Mouse (Mus musculus) CH12F3 (cell line): ENCODE measurements around the gene Podnl1.

Source experiments
- in situ Hi-C: fragments of 300-500 bp; cut with MboI; formaldehyde crosslinking; loops from 2 replicates; pipeline ENCODE4 v1.14.3; 2020; ENCODE audit warnings: low sequenced_read_pairs

Gene Podnl1

DNA sequence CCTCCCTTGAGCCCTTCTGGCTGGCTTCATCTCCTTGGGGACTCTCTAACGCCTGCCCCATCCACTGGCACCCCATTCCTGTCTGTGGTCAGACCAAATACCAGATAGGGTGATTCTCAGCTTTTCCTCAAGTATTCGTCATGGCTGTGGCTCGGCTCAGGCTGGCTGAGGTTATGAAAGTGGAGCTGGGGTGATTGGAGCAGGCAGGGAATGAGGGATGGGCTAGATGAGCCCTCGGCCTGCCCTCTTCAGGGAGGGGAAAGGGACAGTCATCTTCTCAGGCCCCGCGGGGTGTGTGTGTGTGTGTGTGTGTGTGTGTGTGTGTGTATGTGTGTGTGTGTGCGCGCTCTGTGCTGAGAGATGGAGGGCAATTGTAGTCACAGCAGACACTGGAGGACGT lies at the start of gene Podnl1:
TSS of gene Podnl1 (plus strand) at position 334 of the 400 bp plus-strand sequence.
- in situ Hi-C loops: no loop called here

DNA sequence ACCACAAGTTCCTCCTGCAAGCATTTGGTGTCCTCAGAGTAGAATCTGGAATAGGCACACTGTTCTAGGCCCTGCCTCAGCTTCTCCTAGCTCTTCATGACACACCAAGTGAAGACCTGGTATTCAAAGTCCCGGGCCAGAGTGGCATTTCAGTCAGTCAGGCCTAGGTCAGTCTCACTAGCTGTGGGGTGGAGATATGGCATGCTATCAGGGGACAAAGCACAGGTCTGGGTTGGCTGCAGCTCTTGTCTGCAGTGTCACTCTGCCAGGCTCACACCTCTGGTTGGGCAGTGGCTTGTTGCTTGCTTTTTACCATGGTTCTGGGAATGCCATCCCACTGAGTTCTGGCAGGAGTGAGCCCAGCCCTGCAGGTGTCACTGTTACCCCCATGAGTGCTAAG lies 49.4 kb upstream of the Podnl1 start:
- in situ Hi-C loops: no loop called here

DNA sequence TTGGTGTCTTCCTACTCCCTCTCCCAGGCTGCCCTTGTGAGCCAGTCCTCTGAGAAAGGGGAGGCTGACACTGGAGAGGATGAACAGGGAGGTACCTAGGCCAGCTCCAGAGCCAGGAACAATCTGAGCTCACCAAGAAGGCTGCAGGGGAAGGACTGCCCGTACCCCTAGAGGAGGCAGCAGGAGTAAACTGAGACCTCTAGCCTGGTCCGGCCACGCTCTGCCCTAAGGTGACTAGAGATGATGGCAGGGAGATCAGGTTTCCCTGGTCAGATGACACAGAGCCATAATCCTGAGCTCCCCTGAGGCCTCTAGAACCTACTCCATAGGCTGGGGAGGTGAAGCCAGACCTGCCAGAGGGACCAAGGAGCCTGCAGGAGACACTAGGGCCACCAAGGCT lies 48.9 kb upstream of the Podnl1 start:
- in situ Hi-C loops: no loop called here

DNA sequence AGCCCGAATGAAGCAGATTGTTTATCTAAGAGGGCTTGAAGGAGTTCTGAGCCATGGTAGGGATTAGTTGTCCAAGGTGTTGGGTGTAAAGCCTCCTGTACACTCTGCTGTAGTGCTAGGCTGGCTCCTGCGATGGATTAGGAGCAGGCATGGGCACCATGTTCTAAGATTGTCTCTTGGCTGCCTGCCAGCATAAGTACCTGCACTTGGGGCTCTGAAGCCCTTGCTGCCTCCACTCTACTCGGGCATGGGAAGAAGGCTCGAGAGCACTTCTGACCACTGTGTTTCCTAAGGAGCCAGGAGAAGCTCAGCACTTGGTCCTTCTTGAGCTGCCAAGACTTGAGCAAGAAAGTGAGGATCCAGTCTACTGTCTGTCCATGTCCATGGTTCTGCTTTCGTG lies 46.6 kb upstream of the Podnl1 start:
- in situ Hi-C loops: no loop called here

DNA sequence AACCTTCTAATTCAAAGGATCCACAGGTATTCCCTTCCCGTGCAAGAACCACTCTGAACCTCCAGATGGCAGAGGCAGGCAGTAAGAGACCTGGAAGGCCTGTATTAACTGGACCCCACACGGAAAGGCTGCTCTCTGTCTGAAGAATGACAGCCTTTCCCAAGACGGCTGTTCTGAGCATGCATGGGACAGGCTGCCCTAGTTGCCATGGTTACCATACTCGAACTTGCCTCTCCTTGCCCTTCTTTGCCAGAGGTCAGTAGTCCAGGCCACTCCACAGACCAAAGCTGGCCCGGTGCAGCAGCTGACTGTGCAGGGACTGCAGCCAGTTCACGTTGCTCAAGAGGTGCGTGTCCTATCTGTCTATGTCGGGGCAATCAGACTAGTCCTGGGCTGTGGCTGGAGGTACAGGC lies 42.0 kb upstream of the Podnl1 start:
- in situ Hi-C loops: no loop called here

DNA sequence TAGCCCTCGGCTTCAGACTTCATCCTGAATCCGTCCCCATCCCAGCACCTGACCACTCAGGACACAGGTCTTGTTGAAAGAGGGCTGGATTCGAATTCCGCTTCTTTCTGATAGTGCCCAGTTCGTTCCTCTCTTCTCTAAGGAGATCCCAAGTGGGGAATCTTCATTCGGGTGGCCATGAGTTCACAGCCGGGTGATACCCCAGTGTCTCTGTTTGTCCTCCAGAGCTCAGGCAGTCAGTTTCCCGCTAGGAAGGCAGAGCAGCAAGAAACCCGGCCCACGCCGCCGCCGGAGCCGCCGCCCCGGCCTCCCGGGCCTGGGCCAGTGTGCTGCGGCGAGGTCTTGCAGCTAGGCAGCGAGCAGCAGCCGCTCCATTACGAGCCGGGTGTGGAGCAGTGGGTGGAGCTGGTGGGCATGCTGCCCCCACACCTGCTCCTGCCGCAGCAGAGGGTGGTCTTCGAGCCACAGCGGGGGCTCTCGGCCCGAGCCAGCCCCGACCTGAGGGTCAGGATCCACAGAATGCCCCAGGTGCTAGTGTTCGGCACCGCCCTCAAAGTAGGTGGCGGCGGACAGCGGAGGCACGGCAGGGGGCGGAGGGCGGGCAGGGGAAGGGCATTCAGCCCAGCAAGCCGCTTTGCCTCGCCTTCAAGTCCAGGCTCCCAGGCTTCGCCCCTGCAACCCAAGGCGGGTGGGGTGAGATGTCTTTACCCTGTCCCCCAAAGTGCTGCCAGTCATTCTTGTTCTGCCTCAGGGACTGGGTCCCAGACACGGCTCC lies 41.3 kb upstream of the Podnl1 start:
- in situ Hi-C loops: no loop called here

DNA sequence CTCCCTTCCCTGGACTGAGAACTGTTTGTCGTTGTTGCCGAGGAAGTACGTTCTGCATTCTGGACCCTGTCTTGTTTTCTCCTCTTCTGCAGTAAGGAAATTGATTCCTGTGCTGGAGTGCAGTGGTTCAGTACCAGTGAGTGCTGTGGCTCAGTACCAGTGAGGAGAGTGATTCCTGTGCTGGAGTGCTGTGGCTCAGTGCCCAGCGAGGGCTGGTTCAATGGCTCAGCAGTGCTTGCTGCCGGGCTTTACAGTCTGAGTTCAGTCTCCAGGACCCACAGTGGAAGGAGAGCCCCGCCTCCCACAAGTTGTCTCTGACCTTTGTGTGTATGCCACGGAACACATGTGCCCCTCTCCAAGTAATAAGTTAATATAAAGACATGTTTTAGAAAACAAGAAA lies 38.6 kb upstream of the Podnl1 start:
- in situ Hi-C loops: no loop called here

DNA sequence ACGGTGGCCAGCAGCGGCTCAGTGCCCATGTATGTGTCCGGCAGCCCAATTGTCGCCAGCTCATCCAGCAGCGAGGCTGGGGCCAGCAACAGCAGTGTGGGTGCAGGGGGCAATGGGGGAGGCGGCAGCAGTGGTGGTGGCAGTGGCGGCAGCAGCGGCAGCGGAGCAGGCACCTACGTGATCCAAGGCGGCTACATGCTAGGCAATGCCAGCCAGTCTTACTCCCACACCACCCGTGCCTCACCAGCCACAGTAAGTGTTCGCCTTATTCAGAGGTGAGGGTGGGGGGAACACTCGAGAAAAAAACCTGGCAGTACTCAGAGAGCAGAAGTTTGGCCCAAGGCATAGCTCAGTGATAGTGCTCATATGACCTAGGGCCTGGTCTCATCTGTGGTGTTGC lies 38.0 kb upstream of the Podnl1 start:
- in situ Hi-C loops: no loop called here

DNA sequence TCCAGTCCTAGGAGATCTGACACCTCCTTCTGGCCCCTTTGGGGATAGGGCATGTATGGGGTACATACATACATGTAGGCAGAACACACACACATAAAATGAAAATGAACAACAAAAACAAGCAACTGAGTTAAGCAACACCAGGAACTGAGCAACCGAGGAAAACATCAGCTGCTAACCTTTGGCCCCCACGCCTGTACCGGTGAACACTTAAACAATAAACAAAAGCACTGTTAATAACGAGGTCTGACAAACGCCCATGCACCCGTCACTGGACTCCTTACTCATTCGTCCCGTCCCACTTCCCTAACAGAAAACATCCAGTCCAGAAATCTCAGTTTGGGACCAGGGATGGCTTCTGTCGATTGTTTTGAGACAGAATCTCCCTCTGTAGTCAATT lies 36.5 kb upstream of the Podnl1 start:
- in situ Hi-C loops: no loop called here

DNA sequence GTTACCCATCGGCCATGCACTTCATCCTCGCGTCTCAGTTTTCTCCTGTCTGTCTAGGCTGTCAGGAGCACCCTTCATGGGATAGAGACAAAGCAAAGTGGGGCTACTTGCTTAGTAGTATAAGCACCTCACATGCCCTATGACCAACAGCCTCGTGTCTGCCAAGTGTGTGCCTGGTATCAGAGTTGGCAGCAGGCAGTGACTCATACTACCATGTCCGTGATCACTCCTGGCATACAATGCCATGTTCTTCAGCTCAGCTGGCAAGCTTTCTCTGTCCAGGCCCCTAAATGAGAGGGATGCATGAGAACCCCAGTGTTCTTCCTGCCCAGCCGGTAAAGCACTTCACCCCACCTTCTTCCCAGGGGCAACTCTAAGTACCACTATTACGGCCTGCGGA lies 35.2 kb upstream of the Podnl1 start:
- in situ Hi-C loops: no loop called here

DNA sequence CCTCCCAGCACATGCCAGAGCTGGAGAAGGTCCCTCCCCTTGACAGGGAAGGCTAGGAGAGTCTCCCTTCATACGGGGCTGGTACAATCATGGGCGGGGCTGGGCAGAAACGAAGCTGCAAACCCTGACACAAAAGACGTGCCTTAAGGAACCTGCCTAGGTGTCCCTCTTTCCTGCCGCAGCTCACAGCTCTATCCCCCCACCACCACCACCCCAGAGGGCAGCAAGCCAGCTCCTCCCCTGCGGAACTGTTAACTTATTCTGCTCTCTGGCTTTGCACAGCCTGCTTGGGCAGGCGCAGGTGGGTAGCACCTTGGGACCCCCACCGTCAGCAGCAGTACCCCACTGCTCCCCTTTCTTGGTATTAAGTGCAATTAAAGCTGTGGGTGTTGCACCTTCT lies 29.7 kb upstream of the Podnl1 start:
- in situ Hi-C loops: no loop called here

DNA sequence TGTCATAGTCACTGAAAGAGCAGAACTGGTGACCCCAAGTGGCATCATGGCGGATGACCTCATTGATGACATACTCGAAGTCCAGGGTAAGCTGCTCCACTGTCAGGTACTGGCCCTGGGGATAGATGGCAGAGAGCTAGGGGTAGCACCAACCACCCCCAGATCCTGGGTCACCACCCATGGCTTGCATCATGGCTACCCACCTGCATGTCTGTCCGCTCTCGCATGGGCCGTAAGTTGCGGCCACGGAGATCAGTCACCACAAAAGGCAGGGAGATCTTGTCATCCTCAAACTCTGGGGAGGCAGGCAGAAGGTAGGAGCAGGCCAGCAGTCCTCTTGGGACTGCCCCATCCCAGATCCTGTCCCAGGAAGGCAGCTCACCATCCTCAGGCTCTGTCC lies 27.4 kb upstream of the Podnl1 start:
- in situ Hi-C loops: no loop called here

DNA sequence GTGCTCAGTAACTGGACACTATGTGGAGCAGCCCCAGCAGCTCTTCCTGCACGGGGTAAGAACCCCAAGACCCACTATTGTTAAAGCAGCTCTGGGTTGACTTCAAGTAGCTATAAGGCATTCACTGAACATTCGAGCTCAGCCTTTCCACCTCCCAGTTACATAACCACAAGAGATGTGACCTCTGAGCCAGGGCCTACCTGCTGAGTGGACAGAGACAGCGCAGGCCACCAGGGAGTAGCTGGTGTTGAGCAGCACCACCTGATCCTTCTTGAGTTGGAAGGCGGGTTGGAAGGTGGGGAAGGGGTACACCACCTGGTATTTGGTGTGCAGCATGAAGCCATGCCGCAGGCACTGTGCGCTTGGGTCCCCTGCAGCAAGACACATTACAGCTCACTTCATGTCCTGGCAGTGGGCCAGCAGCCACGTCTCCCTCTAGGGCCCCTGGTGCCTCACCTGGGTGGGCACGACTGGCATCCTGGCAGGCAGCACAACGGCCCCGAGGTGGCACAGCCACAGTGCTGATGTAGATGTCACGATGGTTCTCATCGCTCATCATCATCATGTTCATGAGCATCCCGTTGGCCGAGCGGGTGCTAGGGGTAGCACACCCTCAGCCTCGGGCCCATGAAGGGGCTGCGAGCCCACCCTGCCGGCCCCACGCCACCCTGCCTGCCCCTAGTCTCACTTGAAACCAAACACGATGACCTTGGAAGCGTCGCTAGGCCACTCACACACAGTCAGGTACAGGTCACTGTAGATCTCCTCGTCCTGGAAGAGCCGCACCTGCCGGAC lies 24.1 kb upstream of the Podnl1 start:
- in situ Hi-C loops: no loop called here

DNA sequence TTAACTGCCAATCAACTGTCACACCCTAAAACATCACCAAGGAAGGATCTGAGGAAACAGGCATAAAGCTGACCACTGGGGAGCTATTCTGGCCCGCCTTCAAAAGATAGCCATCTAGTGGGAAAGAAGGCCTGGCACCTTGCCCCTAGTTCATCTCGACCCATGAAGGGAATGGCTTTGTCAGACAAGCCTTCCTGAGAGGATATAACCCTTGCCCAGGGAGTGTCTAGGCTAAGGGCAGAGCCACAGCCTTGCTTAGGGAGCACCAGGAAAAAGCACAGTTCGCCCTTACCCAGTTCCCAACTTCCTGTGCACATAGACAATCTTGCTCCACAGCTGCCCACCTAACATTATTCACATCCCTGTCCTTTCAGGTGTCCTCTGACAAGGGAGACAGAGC lies 22.2 kb upstream of the Podnl1 start:
- in situ Hi-C loops: no loop called here

DNA sequence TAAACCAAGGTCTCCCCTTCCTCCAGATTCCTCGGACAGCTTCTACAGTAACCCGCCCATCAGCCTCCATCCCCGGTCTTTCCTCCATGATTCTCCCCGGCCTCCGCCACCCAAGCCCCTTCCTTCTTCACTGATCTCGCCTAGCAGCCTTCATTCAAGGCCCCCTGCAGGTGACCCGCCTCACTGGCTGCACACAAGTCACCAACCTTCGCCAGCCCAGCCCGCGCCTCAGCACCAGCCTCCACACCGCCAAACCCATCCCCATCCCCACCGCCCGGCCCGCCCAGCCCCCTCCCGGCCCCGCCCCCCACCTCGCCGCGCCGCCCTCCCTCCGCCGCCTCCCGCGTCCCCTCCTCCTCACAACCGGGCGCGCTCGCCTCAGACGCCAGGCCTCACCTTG lies 21.6 kb upstream of the Podnl1 start:
- in situ Hi-C loops: no loop called here

DNA sequence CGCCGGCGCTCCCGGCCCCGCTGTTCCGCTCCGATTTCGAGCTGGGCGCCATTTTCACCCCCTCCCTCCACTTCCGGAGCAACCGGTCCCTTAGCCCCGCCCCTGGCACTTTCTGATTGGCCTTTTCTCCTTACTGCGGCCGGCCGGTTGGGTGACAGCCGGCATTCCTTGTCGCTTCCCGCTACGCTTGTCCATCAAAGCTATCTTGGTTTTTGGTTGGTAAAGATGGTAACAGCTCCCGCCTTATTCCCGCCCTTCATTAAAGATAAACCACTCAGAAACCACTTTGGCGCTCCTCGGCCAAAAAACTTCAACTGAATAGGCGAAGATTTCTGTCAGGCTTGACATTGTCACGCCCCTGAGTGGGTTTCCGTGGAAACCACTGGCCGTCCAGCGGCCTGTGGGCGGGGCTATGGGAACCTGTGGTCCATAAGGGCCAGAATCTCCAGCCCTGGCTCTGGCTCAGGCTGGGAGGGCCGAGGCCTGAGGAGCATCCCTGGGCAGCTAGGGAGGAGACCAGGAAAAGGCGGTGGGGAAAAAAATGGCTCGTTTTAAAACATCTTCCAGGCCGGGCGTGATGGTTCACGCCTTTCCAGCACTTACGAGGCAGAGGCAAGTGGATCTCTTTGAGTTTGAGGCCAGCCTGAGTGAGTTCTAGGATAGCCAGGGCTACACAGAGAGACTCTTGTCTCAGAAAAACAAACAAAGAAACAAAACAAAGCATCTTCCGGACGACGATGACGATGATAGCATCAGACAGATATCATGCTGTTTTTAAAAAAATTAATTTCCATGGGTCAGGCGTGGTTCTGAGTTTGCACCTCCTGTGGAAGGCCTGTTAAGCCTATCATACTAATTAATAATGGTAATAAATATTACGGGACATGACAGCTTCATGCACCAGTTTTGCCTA lies 20.8 kb upstream of the Podnl1 start, which contains the start of gene Dcaf15:
TSS of gene Dcaf15 (minus strand) at position 72 of the 913 bp plus-strand sequence.
- in situ Hi-C loops: no loop called here

DNA sequence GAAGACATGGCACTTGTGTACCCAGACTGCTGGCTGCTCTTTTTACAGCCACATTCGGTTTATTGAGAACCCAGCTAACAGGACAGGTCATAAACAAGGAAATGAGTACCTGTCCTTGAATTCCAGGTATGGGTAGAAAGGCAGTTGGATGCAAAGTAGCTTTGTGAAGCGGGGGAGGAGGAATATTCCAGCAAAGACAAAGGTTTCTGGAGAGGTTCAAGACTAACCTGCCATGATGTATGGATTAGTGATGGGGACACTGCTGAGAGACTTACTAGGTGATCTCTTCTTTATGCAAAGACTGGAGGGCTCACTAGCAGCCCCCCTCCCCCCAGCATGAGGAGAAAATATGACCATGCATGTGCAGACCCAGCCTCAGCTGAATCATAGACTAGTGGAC lies 20.1 kb upstream of the Podnl1 start:
- in situ Hi-C loops: no loop called here

DNA sequence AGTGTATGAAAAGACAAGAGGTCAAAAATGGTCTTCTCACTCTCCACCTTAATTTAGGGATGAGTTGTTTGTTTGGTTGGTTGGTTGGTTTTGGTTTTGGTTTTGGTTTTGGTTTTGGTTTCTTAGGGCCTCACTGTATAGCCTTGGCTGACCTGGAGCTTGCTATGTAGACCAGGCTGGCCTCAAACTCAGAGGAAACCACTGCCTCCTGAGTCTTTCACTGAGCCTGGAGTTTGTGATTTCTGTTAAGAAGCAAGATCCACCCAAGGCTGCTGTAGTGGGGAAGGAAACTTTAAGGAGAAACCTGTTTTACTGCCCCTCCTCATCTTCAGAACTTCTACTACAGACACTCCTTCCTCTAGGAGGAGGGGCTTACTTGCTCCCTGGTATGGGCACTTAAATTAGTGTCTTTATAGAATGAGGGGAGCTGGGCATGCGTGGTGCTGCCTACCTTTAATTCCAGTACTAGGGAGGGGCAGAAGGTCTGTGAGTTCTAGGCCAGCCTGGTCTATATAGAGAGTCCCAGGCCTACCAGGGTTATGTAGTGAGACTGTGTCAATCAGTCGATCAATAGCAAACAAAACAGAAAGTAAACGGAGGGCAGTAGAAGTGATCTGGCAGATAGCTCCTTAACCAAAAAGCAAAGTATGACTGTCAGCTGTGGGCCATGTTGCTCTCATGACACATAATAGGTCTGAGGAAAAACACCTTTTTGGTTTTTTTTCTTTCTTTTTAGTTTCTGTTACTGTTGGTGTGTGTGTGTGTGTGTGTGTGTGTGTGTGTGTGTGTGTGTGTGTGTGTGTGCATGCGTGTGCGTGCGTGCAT lies 19.4 kb upstream of the Podnl1 start:
- in situ Hi-C loops: no loop called here

DNA sequence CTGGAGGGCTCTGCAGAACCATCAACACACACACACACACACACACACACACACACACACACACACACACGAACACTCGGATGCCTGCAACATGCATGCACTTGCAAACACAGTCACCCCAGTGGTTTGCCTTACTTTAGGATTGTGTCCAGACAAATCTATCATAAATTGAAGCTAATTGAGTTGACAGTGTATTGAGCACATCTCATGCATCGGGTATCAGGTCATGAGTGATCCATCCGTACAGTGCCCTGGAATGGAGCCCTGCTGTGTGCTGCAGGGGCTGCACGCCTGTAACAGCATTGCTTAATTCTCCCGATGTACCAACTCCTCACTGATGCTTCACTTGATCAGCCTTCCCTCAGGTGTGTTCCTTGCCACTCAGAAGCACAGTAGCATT lies 10.1 kb upstream of the Podnl1 start:
- in situ Hi-C loops: no loop called here

DNA sequence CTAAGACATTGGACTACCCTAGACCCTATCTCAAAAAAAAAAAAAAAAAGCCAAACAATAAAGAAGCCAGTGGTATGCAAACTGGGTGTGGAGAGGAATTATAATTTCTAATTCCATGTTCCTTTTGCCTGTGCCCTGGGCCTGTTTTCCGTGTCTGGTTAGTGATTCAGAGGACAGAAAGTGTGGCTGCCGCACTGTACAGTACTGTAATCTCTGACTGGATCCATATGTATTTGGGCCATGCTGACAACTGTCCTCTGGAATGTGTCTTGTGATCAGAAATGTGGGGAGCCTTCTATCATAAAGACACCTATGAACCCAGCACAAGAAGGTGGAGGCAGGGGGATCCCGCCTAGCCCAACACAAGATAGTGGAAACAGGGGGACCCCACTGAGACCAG lies 3.6 kb upstream of the Podnl1 start:
- in situ Hi-C loops: no loop called here
